Mouse (Mus musculus) MEL (cell line): Measurements from ENCODE around the gene Hist1h2ak. TPM values are rescaled to one million over a fixed set of nuclear protein-coding genes. Genes with fewer than 3 reads are reported as not detected.
"Not testable (repeated sequence)": the region's sequence is repeated elsewhere in the genome, so short reads cannot be mapped to it uniquely, and the experiment has no call there.

Experiments used
- DNase-seq: peaks from one replicate; pipeline ENCODE4 v3.0.0; 2011; ENCODE audit warnings: low read depth, low spot score
- H3K27ac ChIP-seq: 2 replicates; pipeline ENCODE4 v1.5.1; 2012; ENCODE audit warnings: low read depth, mild to moderate bottlenecking, control low read depth, low read length, moderate library complexity; ENCODE audit not compliant: control insufficient read depth
- H3K27me3 ChIP-seq, 2 experiments: fragments of 150-350 bp in 1 of 2; sonication (generic) in 1 of 2; 2 replicates each; pipeline ENCODE4 v1.6.1; 2012; ENCODE audit warnings: low read length in 2 of 2, mild to moderate bottlenecking in 2 of 2, improper control_type of control experiment in 1 of 2, moderate library complexity in 1 of 2; ENCODE audit not compliant: insufficient read depth in 2 of 2, control insufficient read depth in 1 of 2
- H3K36me3 ChIP-seq, 2 experiments: 2 replicates each; pipeline ENCODE4 v1.6.1; 2012 to 2014; ENCODE audit warnings: low read length in 2 of 2, improper control_type of control experiment in 1 of 2, inconsistent platforms in 1 of 2, mild to moderate bottlenecking in 1 of 2; ENCODE audit not compliant: insufficient read depth in 2 of 2, control insufficient read depth in 1 of 2
- H3K4me1 ChIP-seq, 2 experiments: fragments of 150-350 bp in 1 of 2; sonication (generic) in 1 of 2; 2 replicates each; pipeline ENCODE4 v1.6.1; 2012; ENCODE audit warnings: low read length in 2 of 2, improper control_type of control experiment in 1 of 2, mild to moderate bottlenecking in 1 of 2; ENCODE audit not compliant: insufficient read depth in 2 of 2, control insufficient read depth in 1 of 2
- H3K4me3 ChIP-seq, 2 experiments: fragments of 150-350 bp in 1 of 2; sonication (generic) in 1 of 2; 2 replicates each; pipeline ENCODE4 v1.5.1; 2012; ENCODE audit warnings: low read depth in 2 of 2, low read length in 2 of 2, mild to moderate bottlenecking in 2 of 2, moderate library complexity in 2 of 2, control low read depth in 1 of 2, improper control_type of control experiment in 1 of 2; ENCODE audit not compliant: control insufficient read depth in 1 of 2, insufficient read depth in 1 of 2
- H3K79me2 ChIP-seq: 2 replicates; pipeline ENCODE4 v1.6.1; 2012; ENCODE audit warnings: mild to moderate bottlenecking, low read length, moderate library complexity; ENCODE audit not compliant: control insufficient read depth, poor library complexity, insufficient read depth
- H3K9ac ChIP-seq: 2 replicates; pipeline ENCODE4 v1.6.1; 2012; ENCODE audit warnings: low read depth, mild to moderate bottlenecking, control low read depth, low read length, moderate library complexity; ENCODE audit not compliant: control insufficient read depth, poor library complexity, severe bottlenecking
- H3K9me3 ChIP-seq: fragments of 150-350 bp; sonication (generic); replicated peaks from 2 replicates; pipeline ENCODE4 v1.6.1; 2012; ENCODE audit warnings: mild to moderate bottlenecking, low read length, improper control_type of control experiment, moderate library complexity; ENCODE audit not compliant: insufficient read depth
- CHD2 ChIP-seq: IDR thresholded peaks from 2 replicates; pipeline ENCODE4 v1.6.1; 2011; ENCODE audit warnings: low read length, improper control_type of control experiment
- GABPA ChIP-seq: IDR thresholded peaks from 2 replicates; pipeline ENCODE4 v1.6.1; 2012; ENCODE audit warnings: low read depth, mild to moderate bottlenecking, inconsistent platforms, low read length, improper control_type of control experiment, moderate library complexity
- GATA1 ChIP-seq: IDR thresholded peaks from 2 replicates; pipeline ENCODE4 v1.6.1; 2011; ENCODE audit warnings: low read depth, low read length, improper control_type of control experiment
- HCFC1 ChIP-seq: IDR thresholded peaks from 2 replicates; pipeline ENCODE4 v1.6.1; 2012; ENCODE audit warnings: low read depth, mild to moderate bottlenecking, inconsistent platforms, low read length, improper control_type of control experiment, moderate library complexity
- JUND ChIP-seq: IDR thresholded peaks from 2 replicates; pipeline ENCODE4 v1.6.1; 2011; ENCODE audit warnings: low read depth, mild to moderate bottlenecking, improper control_type of control experiment, low read length
- KAT2A ChIP-seq: conservative IDR thresholded peaks from 2 replicates; pipeline ENCODE4 v1.6.1; 2012; ENCODE audit warnings: low read depth, low read length, improper control_type of control experiment, inconsistent platforms
- MAZ ChIP-seq: IDR thresholded peaks from 2 replicates; pipeline ENCODE4 v1.6.1; 2012; ENCODE audit warnings: low read depth, mild to moderate bottlenecking, inconsistent platforms, low read length, improper control_type of control experiment
- MYB ChIP-seq: IDR thresholded peaks from 2 replicates; pipeline ENCODE4 v1.6.1; 2011; ENCODE audit warnings: mild to moderate bottlenecking, low read depth, low read length, improper control_type of control experiment
- NRF1 ChIP-seq: IDR thresholded peaks from 2 replicates; pipeline ENCODE4 v1.6.1; 2014; ENCODE audit warnings: low read depth, mild to moderate bottlenecking, inconsistent platforms, low read length, improper control_type of control experiment, moderate library complexity; ENCODE audit not compliant: poor library complexity, insufficient read depth, severe bottlenecking
- POLR2A ChIP-seq, 2 experiments: IDR thresholded peaks; 2 replicates each; pipeline ENCODE4 v1.6.1; 2011 to 2012; ENCODE audit warnings: low read length in 2 of 2, mild to moderate bottlenecking in 2 of 2, control low read depth in 1 of 2, improper control_type of control experiment in 1 of 2, low read depth in 1 of 2, moderate library complexity in 1 of 2; ENCODE audit not compliant: control insufficient read depth in 1 of 2, insufficient read depth in 1 of 2, poor library complexity in 1 of 2
- POLR2AphosphoS5 ChIP-seq: IDR thresholded peaks from 2 replicates; pipeline ENCODE4 v1.6.1; 2012; ENCODE audit warnings: low read depth, borderline replicate concordance, mild to moderate bottlenecking, inconsistent platforms, low read length, moderate library complexity, mixed read lengths
- RAD21 ChIP-seq: IDR thresholded peaks from 2 replicates; pipeline ENCODE4 v1.6.1; 2011; ENCODE audit warnings: mild to moderate bottlenecking, low read depth, low read length, improper control_type of control experiment
- SIN3A ChIP-seq: IDR thresholded peaks from 2 replicates; pipeline ENCODE4 v1.6.1; 2012; ENCODE audit warnings: low read length, improper control_type of control experiment, inconsistent platforms
- USF1 ChIP-seq: IDR thresholded peaks from 2 replicates; pipeline ENCODE4 v1.6.1; 2014; ENCODE audit warnings: low read depth, mild to moderate bottlenecking, inconsistent platforms, low read length, improper control_type of control experiment, moderate library complexity
- USF2 ChIP-seq, 2 experiments: IDR thresholded peaks; 2 replicates each; pipeline ENCODE4 v1.6.1; 2011 to 2012; ENCODE audit warnings: improper control_type of control experiment in 2 of 2, low read length in 2 of 2, borderline replicate concordance in 1 of 2, inconsistent platforms in 1 of 2, low read depth in 1 of 2, mild to moderate bottlenecking in 1 of 2; ENCODE audit not compliant: insufficient read depth in 1 of 2
- ZC3H11A ChIP-seq: IDR thresholded peaks from 2 replicates; pipeline ENCODE4 v1.6.1; 2012; ENCODE audit warnings: low read depth, mild to moderate bottlenecking, inconsistent platforms, low read length, improper control_type of control experiment
- polyA plus RNA-seq, 2 experiments: library from polyadenylated mRNA; stranded (reverse) in 1 of 2; unstranded in 1 of 2; fragments of >175 nt in 1 of 2; fragments of >200 nt in 1 of 2; gene quantifications; 2 replicates each; pipeline versions ENCODE4 v1.2.1 to v1.2.4; 2012; ENCODE audit warnings: low replicate concordance in 2 of 2, low read depth in 1 of 2; ENCODE audit not compliant: insufficient read length in 2 of 2, insufficient read depth in 1 of 2, missing spikeins in 1 of 2
- total RNA-seq: library from RNA; depleted of rRNA; stranded (reverse); fragments of 300-350 nt; gene quantifications from 2 replicates; pipeline ENCODE4 v1.2.3, GENCODE M21; 2012

Gene Hist1h2ak
- total and polyA plus RNA-seq, 3 experiments, result 10.6 to 1,127 TPM; not detected in 1

DNA sequence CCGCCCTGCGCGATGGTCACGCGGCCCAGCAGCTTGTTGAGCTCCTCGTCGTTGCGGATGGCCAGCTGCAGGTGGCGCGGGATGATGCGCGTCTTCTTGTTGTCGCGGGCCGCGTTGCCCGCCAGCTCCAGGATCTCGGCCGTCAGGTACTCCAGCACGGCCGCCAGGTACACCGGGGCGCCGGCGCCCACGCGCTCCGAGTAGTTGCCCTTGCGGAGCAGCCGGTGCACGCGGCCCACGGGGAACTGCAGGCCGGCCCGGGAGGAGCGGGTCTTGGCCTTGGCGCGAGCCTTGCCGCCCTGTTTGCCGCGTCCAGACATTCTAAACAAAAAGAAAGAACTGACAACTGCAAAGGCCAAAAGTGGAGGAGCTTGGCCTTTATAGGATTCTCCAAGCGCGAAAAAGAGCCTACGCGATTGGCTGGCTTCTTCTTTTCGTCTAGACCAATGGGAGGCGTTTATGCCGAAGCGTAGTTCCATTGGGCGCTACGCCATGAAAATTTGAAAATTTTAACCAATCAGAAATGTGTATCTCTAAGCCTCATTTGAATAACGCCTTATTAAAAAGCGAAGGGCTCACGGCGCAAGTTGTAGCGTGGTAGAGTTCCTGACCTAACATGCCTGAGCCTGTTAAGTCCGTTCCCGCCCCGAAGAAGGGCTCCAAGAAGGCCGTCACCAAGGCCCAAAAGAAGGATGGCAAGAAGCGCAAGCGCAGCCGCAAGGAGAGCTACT, 33.4 kb upstream of the Hist1h2ak start, which contains the start of the genes Hist1h2an and Hist1h2bp:
Hist1h2an (minus strand) TSS at position 320 of the 731 bp plus-strand sequence.
Hist1h2bp (plus strand) TSS at position 563 of the 731 bp plus-strand sequence.
- H3K79me2 ChIP-seq, H3K4me1 ChIP-seq, H3K9me3 ChIP-seq, H3K27me3 ChIP-seq: not testable (repeated sequence)
- peak in 1 of 2 experiments; percentile 81; a peak in 2 of 4 replicates for TF ChIP-seq POLR2A (IDR thresholded peaks at IDR 0.05; ENCODE audit: control insufficient read depth in 1 of 2, insufficient read depth in 1 of 2, low read depth in 1 of 2, low read length in 2 of 2, poor library complexity in 1 of 2)
- peak; percentile 97 for DNase-seq
- peaks cover 0 to 39% of the 10 kb centered on the region in 2 experiments; a peak in 2 of 4 replicates for H3K36me3 ChIP-seq
- peak within 1 kb of the TSS; percentile 69 for H3K9ac ChIP-seq
- H3K4me3 ChIP-seq, result peak within 1 kb of the TSS; percentile 31 to 53
- peak within 1 kb of the TSS; percentile 96 for H3K27ac ChIP-seq

DNA sequence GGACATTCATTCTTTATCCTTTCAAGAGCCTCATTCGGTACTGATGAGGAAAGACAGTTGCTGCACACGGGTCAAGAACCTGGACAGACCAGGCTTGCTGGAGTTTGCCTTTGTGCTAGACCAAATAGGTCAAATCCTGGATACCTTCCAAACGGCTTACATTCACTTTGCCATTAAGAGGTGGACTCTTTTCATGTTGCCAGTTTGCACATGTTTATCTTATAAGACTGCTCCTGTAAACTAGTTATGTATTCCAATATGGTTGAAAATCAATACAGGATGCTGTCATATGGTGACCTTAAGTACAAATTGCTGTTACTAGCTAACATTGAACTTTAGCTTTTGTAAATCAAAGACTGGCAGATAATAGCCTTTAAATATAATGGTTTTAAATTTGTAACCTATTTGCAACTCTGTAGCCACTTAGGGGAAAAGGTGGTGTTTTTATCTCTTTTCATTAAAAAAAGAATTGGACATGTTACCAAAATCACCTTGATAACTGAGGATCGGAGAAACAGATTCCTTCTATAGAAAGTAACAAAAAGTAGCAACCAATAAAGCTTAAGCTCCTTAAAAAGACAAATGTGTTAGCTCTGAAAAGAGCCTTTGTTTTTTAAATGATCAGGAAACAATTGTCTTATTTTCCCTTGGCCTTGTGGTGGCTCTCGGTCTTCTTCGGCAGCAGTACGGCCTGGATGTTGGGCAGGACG, 32.7 kb upstream of the Hist1h2ak start:
- Histone ChIP-seq H3K27me3 (no peaks in the 10 kb centered on the region), H3K9me3 (no peaks in the 10 kb centered on the region), H3K36me3 (peaks cover 0 to 43% of the 10 kb centered on the region in 2 experiments; a peak in 2 of 4 replicates), H3K79me2 (no peaks in the 10 kb centered on the region; the same call in 1 of the 2 replicates), H3K27ac (peak overlapping the region; percentile 96), H3K4me1 (peaks cover 2 to 9% of the 10 kb centered on the region in 2 experiments; a peak in 2 of 4 replicates), H3K4me3 (peak overlapping the region; percentile 16 to 53; a peak in 3 of 4 replicates), H3K9ac (peak overlapping the region; percentile 69)
- peak; percentile 89 for DNase-seq
- peak; percentile 90; the same call in 1 of the 2 replicates for TF ChIP-seq POLR2AphosphoS5
- 0 out of 4 replicates have a peak, but pooled peaks of 1 of the 2 experiments have one; percentile 25 for TF ChIP-seq POLR2A (IDR thresholded peaks at IDR 0.05; ENCODE audit: control insufficient read depth in 1 of 2, insufficient read depth in 1 of 2, low read depth in 1 of 2, low read length in 2 of 2, poor library complexity in 1 of 2)
- no peak for TF ChIP-seq MYB

DNA sequence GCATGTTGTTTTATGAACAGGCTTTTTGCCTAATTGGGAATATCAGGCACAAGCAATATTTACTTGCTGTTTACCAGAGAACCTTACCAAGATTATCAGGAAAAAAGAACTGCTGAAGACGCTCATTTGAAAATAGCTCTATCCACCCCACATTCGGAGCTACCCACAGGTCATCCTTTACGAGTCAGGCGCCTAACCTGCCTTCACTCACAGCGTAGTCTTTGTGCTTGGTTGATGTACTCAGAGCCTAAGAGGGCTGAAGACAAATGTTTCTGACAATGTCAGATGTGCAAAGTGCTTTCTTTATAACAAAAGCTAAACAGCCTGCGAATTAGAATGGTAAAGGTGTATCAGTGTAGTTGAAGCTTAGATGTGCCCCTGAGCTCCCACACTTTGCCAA, 30.7 kb upstream of the Hist1h2ak start:
- peak overlapping the region; percentile 65 for H3K9ac ChIP-seq
- H3K27ac ChIP-seq, result peak overlapping the region; percentile 93
- no peaks in the 10 kb centered on the region for H3K9me3 ChIP-seq
- no peaks in the 10 kb centered on the region for H3K27me3 ChIP-seq
- no peak for TF ChIP-seq HCFC1
- no peak for TF ChIP-seq NRF1
- no peak for TF ChIP-seq ZC3H11A
- no peak for TF ChIP-seq JUND
- TF ChIP-seq GATA1, result no peak
- no peak for TF ChIP-seq CHD2
- no peak for TF ChIP-seq GABPA
- no peak for TF ChIP-seq RAD21
- TF ChIP-seq MAZ, result no peak
- TF ChIP-seq USF1, result no peak
- no peak for TF ChIP-seq USF2 (IDR thresholded peaks at IDR 0.05; ENCODE audit: borderline replicate concordance in 1 of 2, insufficient read depth in 1 of 2, low read depth in 1 of 2, low read length in 2 of 2)
- TF ChIP-seq SIN3A, result no peak
- TF ChIP-seq KAT2A, result no peak
- TF ChIP-seq, all 39 proteins: peak for 0
- Histone ChIP-seq H3K36me3 (peaks cover 0 to 37% of the 10 kb centered on the region in 2 experiments; a peak in 2 of 4 replicates), H3K4me3 (peak overlapping the region; percentile 8 to 9), H3K79me2 (peaks cover 7% of the 10 kb centered on the region; the same call in 1 of the 2 replicates), H3K4me1 (peaks cover 0 to 3% of the 10 kb centered on the region in 2 experiments; a peak in 2 of 4 replicates)
- DNase-seq, result peak; percentile 71
